Mouse (Mus musculus): ENCODE results near the gene Tmem97.

DNA sequence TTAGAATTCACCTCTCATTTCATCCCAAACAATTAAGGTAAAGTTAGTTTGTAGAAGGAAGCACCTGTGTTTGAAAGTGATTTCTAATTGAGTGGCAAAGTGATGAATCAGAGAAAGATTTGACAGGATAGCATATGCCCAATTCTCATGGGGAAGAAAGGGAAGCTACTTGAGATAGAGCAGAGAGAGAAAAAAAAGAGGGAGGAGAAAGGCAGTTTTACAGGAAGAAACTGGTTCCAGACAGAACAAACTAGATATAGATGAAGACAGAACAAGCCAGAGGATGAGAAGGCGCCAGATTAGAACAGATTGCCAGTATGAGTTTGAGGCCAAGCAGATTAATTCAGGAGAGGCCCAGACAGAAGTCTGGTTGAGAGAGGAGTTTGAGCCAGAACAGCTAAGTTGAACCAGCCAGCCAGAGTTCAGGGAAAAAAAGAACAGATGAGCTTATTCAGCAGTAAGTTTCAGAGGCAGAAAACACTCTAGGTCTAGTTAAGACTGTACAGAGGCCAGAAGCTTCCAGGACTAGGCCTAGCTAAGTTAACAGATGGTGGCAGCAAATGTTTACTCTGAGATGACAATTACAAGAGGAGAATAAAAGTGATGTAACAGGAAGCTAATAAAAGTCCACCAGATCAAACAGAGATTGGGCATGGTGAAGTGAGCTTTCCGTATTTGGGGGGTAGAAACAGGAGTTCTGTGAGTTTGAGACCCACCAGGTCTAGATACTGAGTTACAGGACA, 2.7 kb downstream of the Tmem97 start:
- TF ChIP-seq CTCF (conservative IDR thresholded peaks at IDR 0.05; ENCODE audit: low read length) (no peak), POU5F1 (IDR thresholded peaks at IDR 0.05; ENCODE audit: borderline replicate concordance, low read length) (no peak), NANOG (IDR thresholded peaks at IDR 0.05; ENCODE audit: borderline replicate concordance, low read length) (no peak)

All from E14TG2a.4 (cell line).